Mouse (Mus musculus): Measurements from ENCODE around the gene Ppfibp1.
"Not testable (repeated sequence)": the region's sequence is repeated elsewhere in the genome, so short reads cannot be mapped to it uniquely, and the experiment has no call there.

Ppfibp1 gene

GRCm38 (mm10) chr6:146887958-146888659 lies at the start of gene Ppfibp1:
TSS of gene Ppfibp1 (plus strand) at chr6:146888487.
- DNase-seq (ENCODE audit: low spot score in 2 of 2): peak; percentile 95 to 96

- DNase-seq (ENCODE audit: low spot score in 2 of 2): no peak
These were observed 49.4 kb upstream of the Ppfibp1 start for GRCm38 (mm10) chr6:146838863-146839262.

- no peak for DNase-seq (ENCODE audit: low spot score in 2 of 2)
These were observed 43.4 kb upstream of the Ppfibp1 start for GRCm38 (mm10) chr6:146844867-146845266.

GRCm38 (mm10) chr6:146845347-146845746 lies 42.9 kb upstream of the Ppfibp1 start:
- no peak for DNase-seq (ENCODE audit: low spot score in 2 of 2)

- DNase-seq (ENCODE audit: low spot score in 2 of 2): peak in 1 of 2 experiments; percentile 32
These were observed 42.1 kb upstream of the Ppfibp1 start for GRCm38 (mm10) chr6:146845961-146846750.

GRCm38 (mm10) chr6:146847402-146847801 lies 40.9 kb upstream of the Ppfibp1 start:
- DNase-seq (ENCODE audit: low spot score in 2 of 2): no peak

- DNase-seq (ENCODE audit: low spot score in 2 of 2): no peak
These were observed 40.0 kb upstream of the Ppfibp1 start for GRCm38 (mm10) chr6:146848281-146848680.

- no peak for DNase-seq (ENCODE audit: low spot score in 2 of 2)
These were observed 38.2 kb upstream of the Ppfibp1 start, which contains the start of gene Smco2 for GRCm38 (mm10) chr6:146850050-146850449. TSS of gene Smco2 (plus strand) at chr6:146850104.

- no peak for DNase-seq (ENCODE audit: low spot score in 2 of 2)
These were observed 36.4 kb upstream of the Ppfibp1 start for GRCm38 (mm10) chr6:146851916-146852315.

- DNase-seq (ENCODE audit: low spot score in 2 of 2): no peak
These were observed 35.5 kb upstream of the Ppfibp1 start for GRCm38 (mm10) chr6:146852739-146853138.

GRCm38 (mm10) chr6:146855185-146855584 lies 33.1 kb upstream of the Ppfibp1 start:
- DNase-seq (ENCODE audit: low spot score in 2 of 2): no peak

GRCm38 (mm10) chr6:146857386-146857785 lies 30.9 kb upstream of the Ppfibp1 start:
- no peak for DNase-seq (ENCODE audit: low spot score in 2 of 2)

GRCm38 (mm10) chr6:146863154-146863553 lies 25.1 kb upstream of the Ppfibp1 start:
- no peak for DNase-seq (ENCODE audit: low spot score in 2 of 2)

- DNase-seq (ENCODE audit: low spot score in 2 of 2): not testable (repeated sequence)
These were observed 23.9 kb upstream of the Ppfibp1 start for GRCm38 (mm10) chr6:146864370-146864769.

- DNase-seq (ENCODE audit: low spot score in 2 of 2): no peak
These were observed 22.6 kb upstream of the Ppfibp1 start for GRCm38 (mm10) chr6:146865701-146866100.

GRCm38 (mm10) chr6:146871975-146872374 lies 16.3 kb upstream of the Ppfibp1 start:
- DNase-seq (ENCODE audit: low spot score in 2 of 2): peak in 1 of 2 experiments; percentile 14

GRCm38 (mm10) chr6:146874415-146874814 lies 13.9 kb upstream of the Ppfibp1 start:
- DNase-seq (ENCODE audit: low spot score in 2 of 2): no peak

GRCm38 (mm10) chr6:146876820-146877219 lies 11.5 kb upstream of the Ppfibp1 start:
- DNase-seq (ENCODE audit: low spot score in 2 of 2): no peak

- DNase-seq (ENCODE audit: low spot score in 2 of 2): peak; percentile 84 to 91
These were observed 10.8 kb upstream of the Ppfibp1 start for GRCm38 (mm10) chr6:146877425-146878045.

- no peak for DNase-seq (ENCODE audit: low spot score in 2 of 2)
These were observed 9.4 kb upstream of the Ppfibp1 start for GRCm38 (mm10) chr6:146878926-146879325.

GRCm38 (mm10) chr6:146879856-146880255 lies 8.4 kb upstream of the Ppfibp1 start:
- DNase-seq (ENCODE audit: low spot score in 2 of 2): no peak

GRCm38 (mm10) chr6:146880296-146880695 lies 8.0 kb upstream of the Ppfibp1 start:
- no peak for DNase-seq (ENCODE audit: low spot score in 2 of 2)

Data from right cerebral cortex, postnatal 10 days (tissue).